In genomic region chr19:24523476-24524313, GRCm38 (mm10) we compare ENCODE assay signal across 11 mouse cellular contexts. TPM values are rescaled to one million over a fixed set of nuclear protein-coding genes. Genes with fewer than 3 reads are reported as not detected.
DNase-seq lines count a peak whose midpoint lies in the region; ATAC-seq and TF ChIP-seq lines count a peak whose summit lies in the region.
"Had no signal": no experiment of that assay in that cellular context is flagged by ENCODE, and none has a peak within 500 bp of the region (broad histone marks: within the 10 kb centered on the region; RNA-seq: fewer than 3 reads in every experiment).

No protein-coding gene starts in this region.

- no peak for TF ChIP-seq CTCF in thymus, adult 2 months (IDR thresholded peaks at IDR 0.05; ENCODE audit: borderline replicate concordance, control insufficient read depth, extremely low read depth, insufficient read depth, low read length, poor library complexity)

- no peak overlapping the region for H3K4me3 ChIP-seq in hindbrain, embryonic 16.5 days (ENCODE audit: low read length)
- H3K4me3 ChIP-seq in hindbrain, embryonic 13.5 days, result no peak overlapping the region
- no peak overlapping the region for H3K4me3 ChIP-seq in thymus, adult 2 months (ENCODE audit: control insufficient read depth, insufficient read depth, low read length)
- H3K4me3 ChIP-seq: heart, adult 2 months; liver, embryonic 13.5 days had no signal

- no peak overlapping the region for H3K27ac ChIP-seq in hindbrain, embryonic 16.5 days (ENCODE audit: low read depth, low read length)
- no peak overlapping the region for H3K27ac ChIP-seq in hindbrain, embryonic 13.5 days
- no peak overlapping the region for H3K27ac ChIP-seq in thymus, adult 2 months (ENCODE audit: control insufficient read depth, insufficient read depth, low read length)
- H3K27ac ChIP-seq: heart, adult 2 months; liver, embryonic 13.5 days had no signal

- ATAC-seq in hindbrain, embryonic 16.5 days, result peak; percentile 27; the same call in 1 of the 2 replicates
- ATAC-seq in hindbrain, embryonic 13.5 days (ENCODE audit: low FRiP score), result no peak

- peak; percentile 91 to 93 for DNase-seq in cerebellum, postnatal 10 days
- DNase-seq in layer of hippocampus, adult 9-11 months, result peak; percentile 79
- peak; percentile 30 for DNase-seq in right cerebral cortex, postnatal 14 days
- DNase-seq in lung, postnatal 4 days, result no peak
- DNase-seq in heart, postnatal 36 days, result no peak
- no peak for DNase-seq in thymus, adult 2 months
- DNase-seq: heart, adult 2 months; kidney, adult 2 months; liver, embryonic 13.5 days had no signal

- no peaks in the 10 kb centered on the region for H3K27me3 ChIP-seq in hindbrain, embryonic 16.5 days (replicated peaks; ENCODE audit: control insufficient read depth, insufficient read depth, low read length)
- H3K27me3 ChIP-seq in hindbrain, embryonic 13.5 days, result no peaks in the 10 kb centered on the region
- H3K27me3 ChIP-seq in thymus, adult 2 months (ENCODE audit: control insufficient read depth, insufficient read depth, low read length), result no peaks in the 10 kb centered on the region
- H3K27me3 ChIP-seq: liver, embryonic 13.5 days had no signal

- no peak for TF ChIP-seq POLR2A in thymus, adult 2 months (IDR thresholded peaks at IDR 0.05; ENCODE audit: control insufficient read depth, extremely low read depth, insufficient read depth, low read length, poor library complexity)

- no peaks in the 10 kb centered on the region for H3K36me3 ChIP-seq in hindbrain, embryonic 16.5 days (ENCODE audit: control insufficient read depth, insufficient read depth, low read length)
- no peaks in the 10 kb centered on the region for H3K36me3 ChIP-seq in hindbrain, embryonic 13.5 days
- no peaks in the 10 kb centered on the region for H3K36me3 ChIP-seq in thymus, adult 2 months (ENCODE audit: control insufficient read depth, insufficient read depth, low read length)
- H3K36me3 ChIP-seq: liver, embryonic 13.5 days had no signal

- no peak overlapping the region for H3K9ac ChIP-seq in hindbrain, embryonic 16.5 days (ENCODE audit: low read depth, low read length)
- no peak overlapping the region for H3K9ac ChIP-seq in hindbrain, embryonic 13.5 days
- H3K9ac ChIP-seq: liver, embryonic 13.5 days had no signal

- intact Hi-C loops in heart, postnatal 36 days (cut with DNase I), result no loop called here

- no peaks in the 10 kb centered on the region for H3K4me1 ChIP-seq in hindbrain, embryonic 16.5 days (ENCODE audit: control insufficient read depth, insufficient read depth, low read depth, low read length)
- H3K4me1 ChIP-seq in hindbrain, embryonic 13.5 days (replicated peaks), result no peaks in the 10 kb centered on the region
- peaks cover 10% of the 10 kb centered on the region for H3K4me1 ChIP-seq in thymus, adult 2 months (replicated peaks; ENCODE audit: control insufficient read depth, insufficient read depth, low read length)

- H3K4me2 ChIP-seq in hindbrain, embryonic 16.5 days (ENCODE audit: low read length), result no peak overlapping the region
- H3K4me2 ChIP-seq in hindbrain, embryonic 13.5 days, result no peak overlapping the region
- H3K4me2 ChIP-seq: liver, embryonic 13.5 days had no signal

- WGBS in hindbrain, embryonic 16.5 days, result 75% methylated on average over 15 of the region's 15 CpGs
- WGBS in hindbrain, embryonic 13.5 days, result 73% methylated on average over 15 of the region's 15 CpGs
- WGBS in thymus, adult 2 months, result 84% methylated on average over 15 of the region's 15 CpGs

- H3K9me3 ChIP-seq in hindbrain, embryonic 16.5 days (ENCODE audit: control insufficient read depth, low read length), result no peaks in the 10 kb centered on the region
- H3K9me3 ChIP-seq in hindbrain, embryonic 13.5 days, result no peaks in the 10 kb centered on the region
- H3K9me3 ChIP-seq: liver, embryonic 13.5 days had no signal

RNA-seq across cellular contexts. Expression of gene Pip5k1b, which starts 32.0 kb away (rescaled TPM):
- polyA plus RNA-seq in hindbrain, embryonic 16.5 days (2015; fragmentation: Nextera tagmentation; extraction: Ambion mirVana), result 2.2 and 2.4 TPM in 2 replicates
- 1.5 and 1.7 TPM in 2 replicates for polyA plus RNA-seq in hindbrain, embryonic 13.5 days (2015; fragmentation: Nextera tagmentation; extraction: Ambion mirVana)
- total RNA-seq in heart, postnatal 36 days (2021), result 10 to 100 TPM; 22.1 to 27.5 TPM
- 5.0 TPM in 2 replicates for polyA plus RNA-seq in thymus, adult 2 months (2012; rRNA removed)

RNA-seq across cellular contexts. Expression of gene Fam122a, which starts 46.5 kb away (rescaled TPM):
- polyA plus RNA-seq in hindbrain, embryonic 16.5 days (2015; fragmentation: Nextera tagmentation; extraction: Ambion mirVana), result 52.1 and 53.9 TPM in 2 replicates
- 56.7 and 59.4 TPM in 2 replicates for polyA plus RNA-seq in hindbrain, embryonic 13.5 days (2015; fragmentation: Nextera tagmentation; extraction: Ambion mirVana)
- total RNA-seq in heart, postnatal 36 days (2021), result 10 to 100 TPM; 22.2 to 22.7 TPM
- polyA plus RNA-seq in thymus, adult 2 months (2012; rRNA removed), result 34.3 and 44.7 TPM in 2 replicates

Comparison
In these comparisons a context has a peak if more than half of its experiments do, and no peak if none do; other contexts are left out.
1. DNase-seq: peak in cerebellum, postnatal 10 days (2 of 2), layer of hippocampus, adult 9-11 months (single experiment) and right cerebral cortex, postnatal 14 days (single experiment); none in lung, postnatal 4 days (0 of 2), heart, postnatal 36 days (0 of 2) and thymus, adult 2 months (single experiment).